Mouse (Mus musculus) left cerebral cortex, adult 9 months (tissue): ENCODE measurements around the gene Tasp1.
"Not testable (repeated sequence)": the region's sequence is repeated elsewhere in the genome, so short reads cannot be mapped to it uniquely, and the experiment has no call there.

Experiments used
- DNase-seq, 2 experiments: peaks; one replicate each; pipeline ENCODE4 v3.0.0; 2022; ENCODE audit warnings: low spot score in 2 of 2

Gene Tasp1

GRCm38 (mm10) chr2:140058125-140058524 lies 8.5 kb downstream of the Tasp1 start:
- DNase-seq = no peak

DNA sequence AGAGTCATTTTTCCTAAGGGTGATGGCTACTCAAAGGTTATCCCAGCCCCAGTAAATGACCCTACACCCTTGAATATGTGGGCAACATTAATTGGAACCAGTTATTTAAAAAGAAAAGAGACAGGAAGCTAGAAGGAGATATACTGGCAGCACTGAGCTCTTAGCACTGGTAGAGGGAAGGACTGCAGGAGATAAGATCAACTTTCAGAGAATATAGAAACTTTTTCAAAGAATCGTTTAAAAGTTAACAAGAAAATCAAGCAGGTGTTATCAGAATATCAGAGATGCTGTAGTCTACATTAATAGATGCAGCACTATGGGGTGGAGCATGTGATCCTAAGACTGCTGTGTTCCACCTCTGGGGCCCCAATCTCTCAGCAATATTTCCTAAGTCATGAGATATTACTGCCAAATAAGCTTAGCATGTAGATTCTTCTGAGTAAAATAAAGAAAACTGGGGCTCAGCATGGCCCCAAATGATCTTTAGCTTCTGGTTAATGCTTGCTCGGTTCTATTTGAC lies 14.9 kb downstream of the Tasp1 start:
- DNase-seq = no peak

GRCm38 (mm10) chr2:140042522-140043131 lies 24.0 kb downstream of the Tasp1 start:
- DNase-seq = no peak

GRCm38 (mm10) chr2:140042081-140042480 lies 24.5 kb downstream of the Tasp1 start:
- no peak for DNase-seq

DNA sequence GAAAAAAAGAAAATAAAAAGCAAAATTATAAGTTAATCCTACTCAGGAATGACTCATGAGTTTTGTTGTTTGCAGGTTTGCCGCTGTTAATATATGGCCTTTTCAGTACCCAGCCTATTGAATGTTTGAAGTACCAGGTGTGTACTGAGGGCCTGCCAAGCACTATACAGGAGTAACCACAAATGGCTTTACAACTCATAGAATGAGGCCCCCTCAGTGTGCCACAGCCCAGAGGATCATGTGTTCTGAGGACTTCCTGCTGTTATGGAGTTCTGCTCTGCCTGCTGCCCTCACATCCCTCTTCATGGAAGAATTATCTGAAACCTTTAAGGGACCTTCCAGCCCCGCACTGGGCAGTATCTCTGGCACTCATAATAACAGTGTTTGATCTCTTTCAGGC lies 29.1 kb downstream of the Tasp1 start:
- no peak for DNase-seq

GRCm38 (mm10) chr2:140036854-140037253 lies 29.8 kb downstream of the Tasp1 start:
- DNase-seq = no peak

DNA sequence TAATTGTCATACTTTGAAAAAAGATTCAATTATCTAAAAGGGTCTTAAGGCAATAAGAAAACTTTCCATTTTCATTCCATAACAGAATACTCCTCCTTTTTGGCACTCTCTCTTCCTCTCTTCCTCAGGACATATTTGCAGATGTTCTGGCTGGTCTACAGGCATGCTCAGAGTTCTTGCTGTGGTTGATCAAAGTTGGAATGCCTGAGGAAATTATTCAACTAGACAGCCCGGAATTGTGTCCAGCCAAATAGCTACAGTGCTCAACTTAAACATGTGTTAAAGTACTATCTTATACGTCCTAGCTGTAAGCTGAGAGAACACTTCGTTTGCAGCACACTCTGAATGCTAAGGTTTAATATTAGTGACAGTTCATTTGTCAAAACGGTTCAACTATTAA lies 41.7 kb downstream of the Tasp1 start:
- DNase-seq = no peak

- DNase-seq = no peak
These were observed 59.2 kb downstream of the Tasp1 start for GRCm38 (mm10) chr2:140007406-140007805.

GRCm38 (mm10) chr2:139998170-139998569 lies 68.4 kb downstream of the Tasp1 start:
- DNase-seq = no peak

DNA sequence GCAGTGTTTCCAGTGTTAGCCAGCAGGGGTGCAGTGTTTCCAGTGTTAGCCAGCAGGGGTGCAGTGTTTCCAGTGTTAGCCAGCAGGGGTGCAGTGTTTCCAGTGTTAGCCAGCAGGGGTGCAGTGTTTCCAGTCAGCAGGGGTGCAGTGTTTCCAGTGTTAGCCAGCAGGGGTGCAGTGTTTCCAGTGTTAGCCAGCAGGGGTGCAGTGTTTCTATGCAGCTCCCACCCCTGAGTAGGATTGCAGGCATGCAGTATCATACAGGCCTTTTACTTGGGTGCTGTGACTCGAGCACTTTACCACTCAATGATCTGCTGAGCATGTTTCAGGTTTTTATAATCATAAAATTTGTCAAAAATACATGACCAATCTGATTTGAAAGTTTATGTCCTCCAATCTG lies 76.7 kb downstream of the Tasp1 start:
- not testable (repeated sequence) for DNase-seq

GRCm38 (mm10) chr2:139967451-139967850 lies 99.2 kb downstream of the Tasp1 start:
- no peak for DNase-seq

DNA sequence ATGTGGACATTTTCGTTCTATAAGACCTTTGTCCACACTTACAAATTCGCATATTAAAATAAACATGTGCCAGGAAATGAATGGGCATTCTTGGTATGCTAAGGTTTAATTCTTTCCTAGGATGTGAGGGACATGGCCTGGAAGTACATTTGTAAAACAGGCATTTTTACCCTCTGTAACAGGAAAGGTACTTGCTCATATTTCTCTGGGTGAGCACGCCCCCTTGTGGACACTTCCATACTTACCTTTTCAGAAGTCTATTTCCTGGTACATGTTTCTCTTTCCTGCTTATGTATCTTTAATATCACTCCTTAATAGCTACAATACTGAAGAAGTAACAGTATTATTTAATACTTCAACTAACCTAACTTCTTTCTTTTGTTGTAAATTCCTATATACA lies 100.3 kb downstream of the Tasp1 start:
- DNase-seq = peak in 1 of 2 experiments; percentile 48

DNA sequence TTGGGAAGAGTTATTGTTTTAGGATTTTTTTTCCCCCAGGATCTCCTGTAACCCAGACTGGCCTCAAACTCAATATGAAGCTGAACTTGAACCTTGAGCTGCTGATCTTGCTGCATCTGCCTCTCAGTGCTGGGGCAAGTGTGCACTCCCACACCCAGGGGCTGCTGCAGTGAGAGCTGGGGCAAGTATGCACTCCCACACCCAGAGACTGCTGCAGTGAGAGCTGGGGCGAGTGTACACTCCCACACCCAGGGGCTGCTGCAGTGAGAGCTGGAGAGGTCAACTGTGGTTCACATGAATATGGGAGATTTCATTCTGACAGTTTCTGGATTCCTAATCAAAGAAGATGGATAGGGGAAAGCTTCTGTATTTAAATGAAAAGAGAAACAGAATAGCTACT lies 117.8 kb downstream of the Tasp1 start:
- no peak for DNase-seq

DNA sequence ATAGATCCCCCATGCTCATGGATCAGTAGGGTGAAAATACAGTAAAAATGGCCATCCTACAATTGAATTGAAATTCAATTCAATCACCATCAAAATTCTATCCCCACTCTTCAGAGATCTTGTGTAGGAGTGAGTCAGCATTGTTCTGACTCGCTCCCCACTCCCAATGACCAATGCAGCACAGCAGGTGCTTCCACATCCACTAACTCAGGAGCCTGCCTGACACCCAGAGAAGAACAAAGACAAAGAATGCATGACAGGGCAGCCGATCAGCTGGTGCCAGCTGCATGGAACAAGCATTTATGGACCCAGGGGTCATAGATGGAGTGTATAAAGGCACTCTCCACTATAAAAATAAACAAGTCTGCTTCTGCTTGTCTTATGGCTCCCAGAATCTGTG lies 129.0 kb downstream of the Tasp1 start:
- no peak for DNase-seq

DNA sequence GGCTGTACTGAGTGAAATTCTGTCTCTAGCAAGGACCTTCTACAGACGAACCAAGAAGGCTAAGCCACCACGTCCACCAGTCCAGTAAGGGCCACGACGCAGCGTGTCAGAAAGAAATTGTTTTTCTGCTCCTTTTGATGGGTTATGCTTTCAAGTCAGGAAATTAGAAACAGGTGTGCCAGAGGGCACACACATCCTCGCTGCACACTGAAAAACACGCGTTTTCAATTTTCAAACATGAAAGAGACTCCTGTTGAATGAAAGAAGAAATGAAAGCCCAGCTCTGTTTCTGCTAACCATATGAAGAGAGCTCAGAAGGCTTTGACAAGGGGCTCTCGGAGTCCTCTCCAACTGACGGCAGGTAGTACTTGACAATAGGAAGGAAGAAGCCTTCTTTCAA lies 132.0 kb downstream of the Tasp1 start:
- no peak for DNase-seq

DNA sequence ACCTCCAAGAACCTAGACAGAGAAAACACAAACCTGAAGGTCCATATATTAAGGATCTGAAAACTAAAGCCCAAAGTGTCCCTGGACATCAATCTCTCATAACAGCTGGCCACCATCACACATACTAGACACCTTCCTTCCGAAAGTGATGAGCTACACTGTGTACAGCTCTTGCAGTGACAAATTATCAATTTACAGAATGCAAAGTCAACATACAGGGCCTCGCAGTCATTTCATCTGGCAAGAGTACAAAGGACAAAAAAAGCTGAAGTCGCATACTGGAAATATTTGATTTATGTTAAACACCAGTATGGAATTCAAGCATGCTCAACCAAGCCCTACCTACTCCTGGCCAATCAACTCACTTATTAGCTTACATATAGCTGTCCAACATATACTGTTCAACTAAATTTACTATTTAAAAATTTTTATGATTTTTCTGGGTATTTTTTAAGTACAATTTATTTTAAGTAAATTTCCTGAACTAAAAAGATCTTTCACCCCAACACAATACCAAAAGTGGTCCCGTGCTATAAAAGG lies 132.5 kb downstream of the Tasp1 start:
- DNase-seq = no peak

DNA sequence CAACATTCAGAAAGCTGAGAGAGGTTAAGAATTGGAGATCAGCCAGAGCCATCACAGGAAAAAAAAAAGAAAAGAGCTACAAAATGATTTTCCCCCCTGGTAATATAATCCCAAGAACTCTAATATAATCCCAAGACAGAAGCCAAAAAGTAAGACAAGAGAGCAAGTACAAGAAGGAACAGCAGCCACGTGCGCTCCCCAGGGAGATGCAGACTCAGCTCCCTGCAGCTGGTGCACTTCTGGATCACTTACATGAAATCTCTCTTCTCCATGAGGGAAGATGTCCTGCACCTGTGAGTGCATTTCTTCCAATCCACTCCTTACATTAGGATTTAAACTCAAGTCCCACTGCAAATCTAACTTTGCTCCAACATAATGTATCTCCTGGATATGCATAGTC lies 134.4 kb downstream of the Tasp1 start:
- DNase-seq = no peak

- DNase-seq = no peak
These were observed 141.7 kb downstream of the Tasp1 start for GRCm38 (mm10) chr2:139924937-139925336.

- DNase-seq = not testable (repeated sequence)
These were observed 145.2 kb downstream of the Tasp1 start for GRCm38 (mm10) chr2:139921395-139921794.

DNA sequence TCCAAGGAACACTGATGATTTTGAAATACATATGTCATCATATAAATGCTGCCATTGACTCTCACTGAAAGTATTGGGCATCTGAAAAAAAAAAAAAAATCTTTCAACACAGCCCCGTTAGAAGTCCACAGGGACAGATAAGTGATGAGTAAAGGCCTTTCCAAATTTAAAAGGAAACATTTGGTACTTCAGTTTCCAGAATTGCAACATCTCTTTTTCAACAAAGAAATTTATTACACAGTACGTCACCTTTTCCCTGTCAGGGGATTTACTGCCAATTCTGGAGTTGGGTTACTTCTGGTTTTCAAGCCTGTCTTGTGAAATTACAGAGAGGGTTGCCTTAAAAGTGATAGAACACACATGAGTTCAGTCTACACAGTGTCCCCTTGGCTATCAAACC lies 146.8 kb downstream of the Tasp1 start:
- no peak for DNase-seq

DNA sequence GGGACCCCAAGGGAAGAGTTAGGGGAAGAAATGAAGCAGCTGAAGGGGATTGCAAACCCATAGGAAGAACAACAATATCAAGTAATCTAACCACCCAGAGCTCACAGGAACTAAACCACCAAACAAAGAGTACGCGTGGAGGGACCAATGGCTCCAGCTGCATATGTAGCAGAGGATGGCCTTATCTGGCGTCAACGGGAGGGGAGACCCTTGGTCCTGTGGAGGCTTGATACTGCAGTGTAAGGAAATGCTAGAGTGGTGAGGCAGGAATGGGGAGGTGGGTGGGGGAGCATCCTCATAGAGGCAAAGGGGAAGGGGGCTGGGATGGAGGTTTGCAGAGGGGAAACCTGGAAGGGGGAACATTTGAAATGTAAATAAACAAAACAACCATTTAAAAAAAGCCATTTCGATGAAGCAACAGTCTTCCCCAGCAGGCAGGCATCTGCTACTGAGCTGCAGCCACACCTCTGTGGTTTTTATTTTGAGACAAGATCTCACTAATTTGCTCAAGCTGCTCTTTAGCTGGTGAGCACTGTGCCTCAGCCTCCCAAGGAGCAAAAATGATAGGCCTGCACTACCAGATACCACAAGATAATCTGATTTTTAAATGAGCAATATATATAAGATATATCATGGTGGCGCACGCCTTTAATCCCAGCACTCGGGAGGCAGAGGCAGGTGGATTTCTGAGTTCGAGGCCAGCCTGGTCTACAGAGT lies 160.0 kb downstream of the Tasp1 start:
- no peak for DNase-seq

DNA sequence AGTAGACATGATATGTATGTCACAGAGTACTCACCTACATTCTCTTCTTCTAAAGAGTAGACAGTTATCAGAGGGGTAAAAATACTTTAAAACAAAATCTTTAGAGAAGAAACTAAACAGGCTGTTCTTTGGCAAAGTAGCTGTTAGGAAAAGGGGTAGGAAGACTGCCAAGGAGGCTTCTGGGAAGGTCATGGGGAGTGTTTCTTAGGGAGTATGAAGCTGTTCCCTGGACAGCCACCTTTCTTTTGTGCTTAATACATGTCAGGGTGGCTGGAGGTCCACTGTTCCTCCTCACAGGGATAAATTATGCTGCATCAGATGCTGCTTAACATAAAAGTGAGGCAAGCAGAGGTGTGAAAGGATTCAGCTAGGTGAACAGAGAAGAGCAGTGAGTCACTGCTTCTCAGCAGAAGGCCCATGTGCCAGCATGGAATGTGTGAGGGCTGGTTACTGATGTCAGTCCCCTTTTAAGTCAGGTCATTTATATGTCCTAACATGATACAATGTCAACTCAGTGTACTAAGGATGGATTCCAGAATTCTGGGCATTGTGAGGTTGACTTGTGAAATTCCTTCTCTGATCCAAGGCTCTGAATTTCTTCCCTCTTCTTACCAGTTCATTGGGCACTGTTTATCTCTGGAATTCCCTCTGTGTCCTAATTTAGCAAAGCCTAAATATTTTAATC lies 175.1 kb downstream of the Tasp1 start:
- no peak for DNase-seq

- no peak for DNase-seq
These were observed 182.4 kb downstream of the Tasp1 start for GRCm38 (mm10) chr2:139884264-139884637.
